Mouse (Mus musculus): ENCODE results near the gene Dbn1.
A peak's percentile ranks its signal among the peaks of the same experiment; 100 is the strongest.

Dbn1 gene

GRCm38 (mm10) chr13:55477492-55477891, 10.4 kb downstream of the Dbn1 start:
- peak in 1 of 2 experiments; percentile 10 for DNase-seq

- DNase-seq, result no peak
Observed at GRCm38 (mm10) chr13:55476256-55476655, 11.7 kb downstream of the Dbn1 start.

- DNase-seq, result no peak
Observed at GRCm38 (mm10) chr13:55475750-55476149, 12.2 kb downstream of the Dbn1 start.

DNA sequence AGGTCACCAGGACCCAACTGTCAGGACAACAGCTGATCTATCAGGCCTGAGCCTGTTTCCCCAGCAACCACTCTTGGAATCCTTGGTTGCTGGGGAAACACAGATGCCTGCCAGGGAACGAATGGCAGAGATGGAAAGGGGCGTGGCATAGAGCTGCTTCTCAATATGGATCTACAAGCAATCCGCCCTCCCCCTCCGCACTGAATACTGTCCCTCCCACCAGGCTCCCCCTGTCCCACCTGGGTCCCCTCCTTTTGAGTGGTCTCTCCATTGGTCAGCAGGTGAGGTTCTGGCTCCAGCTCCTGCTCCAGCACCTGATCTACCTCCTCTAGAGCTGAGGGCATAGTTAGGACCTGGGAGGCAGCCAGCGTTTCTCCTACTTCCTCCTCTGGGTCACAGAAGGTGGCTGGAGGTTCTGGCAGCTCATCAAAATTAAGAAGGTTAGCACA, 13.3 kb downstream of the Dbn1 start:
- DNase-seq, result peak; percentile 82 to 84

DNA sequence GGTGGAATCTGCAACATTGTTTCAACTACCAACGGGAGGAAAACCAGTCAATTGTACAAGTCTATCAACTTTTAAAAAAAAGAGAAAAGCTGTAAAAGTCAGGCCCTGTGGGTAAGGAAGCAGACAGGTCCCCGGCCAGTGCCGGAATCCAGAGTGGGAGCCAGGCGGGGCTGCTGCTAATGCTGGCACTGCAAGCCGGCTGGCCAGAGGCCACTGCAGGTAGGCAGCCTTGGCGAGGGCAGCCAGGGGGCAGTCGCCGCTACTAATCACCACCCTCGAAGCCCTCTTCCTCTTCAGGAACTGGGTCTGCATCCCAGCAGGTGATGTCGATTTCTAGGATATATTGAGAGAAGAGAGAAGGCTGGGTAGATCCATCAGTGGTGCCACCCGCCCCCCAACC, 13.9 kb downstream of the Dbn1 start:
- DNase-seq, result peak; percentile 60 to 62

DNA sequence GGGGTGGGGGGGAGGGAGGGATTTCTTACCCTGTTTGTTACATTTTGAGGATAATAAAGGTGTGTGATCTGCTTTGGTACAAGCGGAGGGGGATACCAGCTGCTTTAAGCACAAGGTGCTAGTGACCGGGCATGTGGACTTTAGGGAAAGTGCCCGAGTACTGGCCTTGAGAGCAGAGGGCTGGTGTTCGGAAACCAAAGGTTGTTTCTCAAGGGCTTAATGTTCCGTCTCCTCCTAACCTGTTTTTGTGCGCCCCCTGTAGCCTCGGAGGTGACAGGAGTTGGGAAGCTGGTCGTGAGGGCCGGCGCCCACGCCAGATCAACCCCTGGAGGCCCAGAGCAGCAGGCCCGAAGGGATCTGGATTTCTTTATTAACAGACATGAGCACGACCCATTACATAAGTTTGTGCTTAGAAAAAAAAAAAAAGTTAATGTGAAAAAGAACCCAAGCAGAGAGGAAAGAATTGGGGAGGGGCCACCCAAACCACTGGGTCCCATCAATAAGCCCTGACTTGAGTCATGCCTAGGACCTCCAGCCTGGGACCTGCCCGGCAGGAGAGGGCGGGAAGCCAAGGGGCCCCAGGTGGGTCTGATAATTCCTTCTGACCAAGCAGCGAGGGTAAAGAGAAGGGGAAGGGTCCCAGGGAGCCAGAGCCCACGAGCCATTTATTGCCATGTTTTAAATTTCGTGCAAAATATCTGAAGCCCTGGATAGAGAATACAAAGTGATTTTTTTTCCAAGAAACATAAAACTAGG, 14.7 kb downstream of the Dbn1 start:
- DNase-seq, result peak; percentile 59 to 63

DNA sequence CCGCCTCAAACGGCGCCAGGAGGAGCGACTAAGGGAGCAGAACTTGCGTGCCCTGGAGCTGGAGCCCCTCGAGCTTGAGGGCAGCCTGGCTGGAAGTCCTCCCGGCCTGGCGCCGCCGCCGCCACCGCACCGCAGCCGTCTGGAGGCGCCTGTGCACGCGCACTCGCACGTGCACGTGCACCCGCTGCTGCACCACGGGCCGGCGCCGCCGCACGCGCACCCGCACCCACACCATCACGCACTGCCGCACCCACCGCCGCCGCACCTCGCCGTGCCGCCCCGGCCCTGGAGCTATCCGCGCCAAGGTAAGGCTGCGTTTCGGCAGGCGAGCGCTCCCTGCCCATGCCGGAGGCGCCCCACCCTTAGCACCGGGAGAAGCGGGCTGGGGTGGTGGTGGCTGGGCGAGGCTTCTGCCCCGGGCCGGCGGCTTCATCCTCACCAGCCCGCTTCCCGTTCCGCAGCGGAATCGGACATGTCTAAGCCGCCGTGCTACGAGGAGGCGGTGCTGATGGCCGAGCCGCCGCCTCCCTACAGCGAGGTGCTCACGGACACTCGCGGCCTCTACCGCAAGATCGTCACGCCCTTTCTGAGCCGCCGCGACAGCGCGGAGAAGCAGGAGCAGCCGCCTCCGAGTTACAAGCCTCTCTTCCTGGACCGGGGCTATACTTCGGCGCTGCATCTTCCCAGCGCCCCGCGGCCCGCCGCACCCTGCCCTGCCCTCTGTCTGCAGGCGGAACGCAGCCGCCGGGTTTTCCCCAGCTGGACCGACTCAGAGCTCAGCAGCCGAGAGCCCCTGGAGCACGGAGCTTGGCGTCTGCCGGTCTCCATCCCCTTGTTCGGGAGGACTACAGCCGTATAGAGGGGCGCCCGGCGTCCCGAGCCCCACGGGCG, 15.5 kb downstream of the Dbn1 start:
- DNase-seq, result peak; percentile 81 to 84

GRCm38 (mm10) chr13:55471819-55472131, 16.1 kb downstream of the Dbn1 start:
- DNase-seq, result no peak

GRCm38 (mm10) chr13:55471156-55471818, 16.6 kb downstream of the Dbn1 start:
- DNase-seq, result peak; percentile 95 to 96

GRCm38 (mm10) chr13:55470372-55470771, 17.5 kb downstream of the Dbn1 start:
- peak; percentile 95 to 96 for DNase-seq

DNA sequence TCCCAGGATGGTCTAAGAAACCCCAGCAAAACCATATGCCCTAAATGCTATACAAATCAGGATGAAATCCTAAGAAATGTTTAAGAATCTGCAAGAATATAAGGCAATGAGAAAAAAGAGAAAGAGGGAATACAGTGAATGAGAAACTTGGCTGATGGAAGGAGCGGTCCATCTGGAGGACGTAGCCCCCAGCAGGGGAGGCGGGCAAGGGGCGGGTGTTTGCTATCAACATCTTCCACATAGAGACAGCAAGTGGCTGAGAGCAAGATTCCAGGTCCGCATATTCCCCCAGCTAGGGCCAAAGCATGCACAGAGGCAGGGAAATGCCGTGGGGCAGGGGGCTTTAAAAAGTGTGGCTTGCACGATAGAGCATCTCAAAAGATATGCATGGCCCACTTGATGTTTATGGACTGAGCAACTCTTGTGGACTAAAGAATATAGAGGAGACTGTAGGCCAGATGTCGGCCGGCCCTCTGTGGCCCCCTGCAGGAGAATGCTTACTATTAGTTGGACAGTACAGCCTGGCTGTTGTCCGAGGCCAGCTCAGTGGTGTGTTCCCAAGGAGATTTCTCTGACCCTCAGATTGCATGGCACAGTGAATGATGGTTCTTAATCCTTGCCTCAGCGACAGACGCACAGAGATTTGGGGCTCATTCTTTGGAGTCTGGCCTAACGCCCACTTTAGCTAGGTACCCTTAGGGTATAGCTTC, 18.9 kb downstream of the Dbn1 start:
- DNase-seq, result peak; percentile 53 to 64

GRCm38 (mm10) chr13:55465830-55466440, 22.0 kb downstream of the Dbn1 start:
- no peak for DNase-seq

DNA sequence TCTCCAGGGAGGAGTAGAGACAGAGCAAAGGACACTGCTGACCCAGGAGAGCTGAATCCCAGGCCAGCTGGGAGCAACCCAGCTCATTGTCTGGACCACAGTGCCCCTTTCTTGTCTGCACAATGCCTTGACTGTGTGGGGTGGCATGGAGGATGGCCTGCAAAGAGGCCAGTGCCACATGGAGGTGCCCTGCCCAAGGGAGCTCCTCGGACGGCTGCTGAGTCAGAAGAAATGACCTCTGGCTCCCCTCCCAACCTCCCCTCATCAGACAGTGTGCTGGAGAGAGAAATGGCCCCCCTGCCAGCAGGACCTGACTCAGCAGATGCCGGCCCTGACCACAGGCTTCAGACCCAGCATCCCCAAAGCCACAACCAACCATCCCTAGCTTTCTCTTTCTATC, 22.7 kb downstream of the Dbn1 start:
- DNase-seq, result peak; percentile 61 to 63

DNA sequence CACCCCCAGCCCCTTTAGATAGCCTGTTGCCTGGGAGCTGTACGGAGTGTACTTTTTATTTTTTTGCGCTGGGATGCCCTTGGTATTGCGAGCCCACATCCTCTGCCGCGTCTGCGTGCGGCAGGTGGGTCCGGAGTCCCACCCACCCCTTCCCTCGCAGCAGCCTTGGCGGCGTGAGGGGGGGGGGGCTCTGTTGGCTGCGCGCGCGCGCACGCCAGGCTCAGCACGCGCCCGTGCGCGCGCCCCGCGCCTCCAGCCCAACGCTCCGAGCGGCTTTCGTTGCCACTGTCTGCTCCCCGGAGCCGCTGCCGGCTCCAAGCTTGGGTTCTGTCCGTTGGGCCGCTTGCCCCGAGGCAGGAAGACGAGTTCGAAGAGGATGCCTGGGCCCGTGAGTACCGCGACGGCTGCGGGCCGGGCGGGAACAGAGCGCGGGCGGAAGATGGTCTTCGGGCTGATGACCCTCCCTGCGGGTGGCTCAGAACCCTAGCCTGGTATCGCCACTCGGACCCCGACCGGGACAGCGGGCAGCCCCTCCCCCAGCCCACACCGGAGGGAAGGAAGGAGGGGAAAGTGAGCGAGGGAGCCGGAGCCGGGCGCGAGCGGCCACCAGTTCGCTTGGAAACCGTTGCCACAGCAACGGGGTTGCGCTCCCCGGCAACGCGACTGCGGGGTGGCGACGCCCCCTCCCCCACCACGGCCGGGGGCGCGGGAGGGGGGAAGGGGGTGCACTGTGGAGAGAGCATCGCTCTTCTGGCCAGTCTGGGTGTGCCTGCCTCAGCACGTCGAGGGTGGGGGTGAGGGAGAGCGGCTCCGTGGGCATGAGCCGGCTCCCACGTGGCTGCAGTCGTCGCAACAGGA, 23.7 kb downstream of the Dbn1 start, which contains the start of gene Prr7:
Gene Prr7 (plus strand): TSS at position 241 of the 858 bp plus-strand sequence.
- DNase-seq, result peak; percentile 82 to 84

DNA sequence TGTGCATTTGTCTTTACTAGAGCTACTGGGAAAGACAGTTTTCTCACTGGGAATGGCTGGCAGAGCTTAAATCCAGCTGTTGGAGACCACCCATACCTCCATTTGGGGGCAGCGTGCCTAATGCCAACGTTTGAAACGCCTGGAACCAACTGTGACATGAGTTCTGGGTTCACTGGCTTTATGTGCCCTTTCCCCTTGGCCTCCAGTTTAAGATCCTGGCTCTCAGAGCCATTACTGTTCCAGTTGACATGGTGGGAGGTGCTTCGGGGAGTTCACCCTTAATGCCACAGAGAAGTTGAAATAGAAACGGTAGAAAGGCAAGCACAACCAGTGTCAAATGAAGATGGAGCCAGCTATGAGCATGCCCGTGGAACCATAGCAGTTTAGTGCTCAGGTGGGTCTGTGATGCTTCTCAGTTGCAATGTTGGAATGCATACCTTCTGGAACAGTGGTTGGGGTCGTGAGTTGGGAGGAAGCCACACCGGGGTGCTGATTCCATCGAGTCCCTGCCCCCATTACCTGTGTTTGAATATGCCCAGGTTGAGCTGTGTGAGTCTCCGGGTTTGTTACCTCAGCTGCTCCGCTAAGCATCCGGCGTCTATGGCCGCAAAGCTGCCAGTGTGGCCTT, 24.4 kb downstream of the Dbn1 start:
- DNase-seq, result no peak

DNA sequence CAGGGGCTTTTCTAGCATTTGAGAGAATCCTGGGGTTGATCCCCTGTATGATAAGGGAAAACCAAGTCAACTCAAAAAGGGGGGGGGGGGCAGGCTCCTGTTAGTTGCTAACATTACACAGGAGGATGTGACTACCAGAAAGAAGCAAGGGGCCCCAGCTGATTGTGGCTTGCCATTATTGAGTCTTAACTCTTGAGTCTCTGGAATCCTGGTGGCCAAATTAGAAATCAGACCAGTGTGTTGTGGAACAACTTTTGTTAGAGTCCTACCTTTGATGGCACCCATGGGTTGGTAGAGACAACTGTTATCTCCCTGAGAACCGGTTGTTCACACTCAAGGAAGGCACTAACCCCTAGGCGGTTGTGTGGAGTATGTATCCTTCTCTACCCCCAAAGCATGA, 24.9 kb downstream of the Dbn1 start:
- DNase-seq, result peak in 1 of 2 experiments; percentile 11

DNA sequence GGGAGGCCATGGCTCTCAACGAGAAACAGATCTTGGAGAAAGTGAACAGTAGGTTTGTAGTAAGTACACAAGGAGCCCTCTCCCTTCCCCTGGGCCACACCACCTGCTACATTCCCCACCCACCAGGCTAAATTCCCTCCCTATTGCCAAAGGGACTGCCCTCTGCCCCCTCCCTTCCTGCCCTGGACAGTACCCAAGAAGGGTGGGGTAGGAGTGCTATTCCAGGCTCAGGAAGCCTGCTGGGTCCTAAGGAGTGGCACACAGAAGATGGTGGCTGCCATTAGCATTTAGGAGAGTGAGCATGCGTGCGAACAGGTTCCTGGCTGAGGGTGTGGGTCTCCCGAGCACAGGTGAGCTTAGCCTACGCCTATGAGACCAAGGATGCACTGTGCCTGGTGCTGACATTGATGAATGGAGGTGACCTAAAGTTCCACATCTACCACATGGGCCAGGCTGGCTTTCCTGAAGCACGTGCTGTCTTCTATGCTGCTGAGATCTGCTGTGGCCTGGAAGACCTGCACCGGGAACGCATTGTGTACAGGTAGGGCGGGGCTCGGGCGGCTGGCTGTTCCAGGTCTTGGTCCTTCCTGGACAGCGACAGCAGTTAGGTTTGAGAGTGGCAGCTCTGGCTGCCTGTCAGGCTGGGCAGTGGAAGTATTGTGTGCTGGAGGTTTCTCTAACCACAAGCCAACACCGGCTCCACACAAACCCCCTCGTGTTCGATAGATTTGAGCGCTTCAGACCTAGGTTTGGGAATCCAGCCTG, 35.9 kb downstream of the Dbn1 start:
- DNase-seq, result peak; percentile 53 to 57

- peak in 1 of 2 experiments; percentile 18 for DNase-seq
Observed at GRCm38 (mm10) chr13:55451296-55451695, 36.6 kb downstream of the Dbn1 start.

GRCm38 (mm10) chr13:55450511-55450980, 37.4 kb downstream of the Dbn1 start:
- peak; percentile 72 to 85 for DNase-seq
